Mouse (Mus musculus) embryonic facial prominence, embryonic 13.5 days (tissue): Measurements from ENCODE around the gene Pdcd7. TPM values are rescaled to one million over a fixed set of nuclear protein-coding genes. Genes with fewer than 3 reads are reported as not detected.

Source experiments
- ATAC-seq: fragments of 200-750 bp; cut with Nextera tagmentation; 2 replicates; pipeline ENCODE4 v1.8.0; 2017; ENCODE audit warnings: low read depth; ENCODE audit not compliant: insufficient number of reproducible peaks, insufficient read depth, low FRiP score, low TSS enrichment
- H3K27ac ChIP-seq: fragments of 300-500 bp; sonication (generic); 2 replicates; pipeline ENCODE4 v1.5.1; 2015; ENCODE audit warnings: moderate library complexity, mild to moderate bottlenecking, inconsistent platforms
- H3K27me3 ChIP-seq: fragments of 300-500 bp; sonication (generic); 2 replicates; pipeline ENCODE4 v1.6.1; 2015; ENCODE audit warnings: mild to moderate bottlenecking, inconsistent platforms
- H3K36me3 ChIP-seq: fragments of 300-500 bp; sonication (generic); 2 replicates; pipeline ENCODE4 v1.6.1; 2015; ENCODE audit warnings: mild to moderate bottlenecking, inconsistent platforms
- H3K4me1 ChIP-seq: fragments of 300-500 bp; sonication (generic); 2 replicates; pipeline ENCODE4 v1.6.1; 2015; ENCODE audit warnings: inconsistent platforms
- H3K4me2 ChIP-seq: fragments of 300-500 bp; sonication (generic); 2 replicates; pipeline ENCODE4 v1.6.1; 2015; ENCODE audit warnings: moderate library complexity, mild to moderate bottlenecking, inconsistent platforms
- H3K4me3 ChIP-seq: fragments of 300-500 bp; sonication (generic); 2 replicates; pipeline ENCODE4 v1.5.1; 2015; ENCODE audit warnings: mild to moderate bottlenecking, inconsistent platforms
- H3K9ac ChIP-seq: fragments of 300-500 bp; sonication (generic); 2 replicates; pipeline ENCODE4 v1.6.1; 2015; ENCODE audit warnings: mild to moderate bottlenecking, inconsistent platforms
- H3K9me3 ChIP-seq: fragments of 300-500 bp; sonication (generic); 2 replicates; pipeline ENCODE4 v1.6.1; 2016; ENCODE audit warnings: inconsistent platforms
- WGBS: fragments of 180-500 bp; shearing (Covaris S2); methylation state at CpG from one replicate; pipeline ENCODE4 v1.1.7; 2015; ENCODE audit warnings: mixed read lengths; 5-methylcytosine and 5-hydroxymethylcytosine counted together
- polyA plus RNA-seq: library from polyadenylated mRNA; unstranded; fragments of >200 nt; fragmentation: Nextera tagmentation; extraction: Ambion mirVana; gene quantifications from 2 replicates; pipeline ENCODE4 v1.2.1, GENCODE M21; 2015

The Pdcd7 gene
- polyA plus RNA-seq, 1 experiment from 2014 or later: 10.4 TPM

- no peak overlapping the region for H3K9ac ChIP-seq
- WGBS: 87% methylated on average over 2 of the region's 2 CpGs
- no peaks in the 10 kb centered on the region for H3K9me3 ChIP-seq
- H3K27me3 ChIP-seq: no peaks in the 10 kb centered on the region
- no peak overlapping the region for H3K4me2 ChIP-seq
- H3K27ac ChIP-seq: no peak overlapping the region
- H3K4me1 ChIP-seq: no peaks in the 10 kb centered on the region
- peaks cover 72% of the 10 kb centered on the region for H3K36me3 ChIP-seq
- H3K4me3 ChIP-seq: no peak overlapping the region
- ATAC-seq: no peak
These were observed 11.1 kb downstream of the Pdcd7 start for GRCm38 (mm10) chr9:65356971-65357370.

DNA sequence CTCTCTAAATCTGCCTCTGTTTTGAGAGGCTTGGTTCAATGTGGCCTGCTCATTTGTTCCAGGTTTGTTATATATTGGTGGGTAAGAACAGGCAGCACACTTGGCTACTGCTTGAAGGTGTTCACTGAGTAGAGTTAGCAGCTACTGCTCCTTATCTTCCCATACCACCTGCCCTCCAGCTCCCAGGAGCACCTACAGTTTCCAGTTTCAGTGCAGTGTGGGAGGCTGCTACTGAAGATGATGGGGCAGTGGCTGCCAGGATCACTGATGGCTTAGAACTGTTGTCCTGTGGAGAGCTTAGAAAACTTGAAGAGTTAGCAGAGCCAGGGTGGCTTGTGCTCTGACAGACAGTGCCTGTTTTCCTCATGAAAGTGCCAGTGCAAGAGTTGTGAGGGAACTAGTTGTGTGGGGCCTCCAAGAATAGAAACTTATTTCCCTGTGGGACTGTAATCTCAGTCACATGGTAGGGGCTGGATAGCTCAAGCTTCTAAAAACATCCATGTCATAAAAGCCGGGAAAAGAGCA, 13.1 kb downstream of the Pdcd7 start:
- ATAC-seq: no peak
- H3K4me2 ChIP-seq: no peak overlapping the region
- no peak overlapping the region for H3K9ac ChIP-seq
- WGBS: 87% methylated on average over 1 of the region's 1 CpGs
- H3K27ac ChIP-seq: no peak overlapping the region
- H3K4me1 ChIP-seq: no peaks in the 10 kb centered on the region
- no peaks in the 10 kb centered on the region for H3K9me3 ChIP-seq
- H3K27me3 ChIP-seq: no peaks in the 10 kb centered on the region
- peaks cover 77% of the 10 kb centered on the region for H3K36me3 ChIP-seq
- no peak overlapping the region for H3K4me3 ChIP-seq

DNA sequence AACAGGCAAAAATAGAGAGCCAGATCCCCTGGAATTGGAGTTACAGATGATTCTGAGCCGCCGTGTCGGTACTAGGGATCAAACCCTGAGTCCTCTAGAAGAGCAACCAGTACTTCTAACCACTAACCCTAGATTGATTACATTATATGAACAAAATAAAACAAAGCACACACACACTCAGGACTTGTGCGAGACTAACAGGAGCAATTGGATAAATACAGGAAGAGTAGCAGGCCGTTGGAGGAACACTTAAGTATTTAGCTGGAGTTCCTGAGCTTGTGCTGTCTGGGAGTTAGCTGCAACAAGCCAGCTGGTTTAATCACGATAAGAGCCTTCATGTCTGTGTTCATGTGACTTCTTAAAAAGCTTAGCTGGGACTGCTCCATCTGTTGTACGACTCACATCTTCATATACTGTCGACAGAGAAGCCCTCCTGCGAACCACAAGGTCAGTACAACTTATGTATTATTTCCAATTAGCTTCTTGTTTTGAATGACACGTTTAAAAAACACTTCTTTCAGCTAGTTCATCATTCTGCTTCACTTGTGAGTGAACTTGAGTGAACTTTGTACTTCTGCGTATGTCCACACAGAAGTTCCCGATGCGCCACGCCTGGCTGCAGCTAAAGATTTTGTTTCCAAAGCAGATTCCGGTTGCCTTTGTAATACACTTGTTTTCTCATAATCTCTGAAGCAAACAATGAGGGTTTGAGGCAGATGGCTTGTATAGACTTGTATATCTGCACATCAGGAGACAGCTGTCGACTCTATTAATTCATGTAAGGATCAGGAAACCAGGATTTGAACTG, 14.9 kb downstream of the Pdcd7 start, which contains the start of gene Ubap1l:
Gene Ubap1l (plus strand): TSS at position 401 of the 808 bp plus-strand sequence.
- no peak within 1 kb of the TSS for H3K9ac ChIP-seq
- no peaks in the 10 kb centered on the region for H3K27me3 ChIP-seq
- H3K4me2 ChIP-seq: no peak within 1 kb of the TSS
- no peaks in the 10 kb centered on the region for H3K9me3 ChIP-seq
- no peak within 1 kb of the TSS for H3K4me3 ChIP-seq
- H3K27ac ChIP-seq: no peak within 1 kb of the TSS
- ATAC-seq: no peak
- 89% methylated on average over 16 of the region's 16 CpGs for WGBS
- no peaks in the 10 kb centered on the region for H3K4me1 ChIP-seq
- H3K36me3 ChIP-seq: peaks cover 72% of the 10 kb centered on the region

GRCm38 (mm10) chr9:65363684-65364083, 17.8 kb downstream of the Pdcd7 start:
- Histone ChIP-seq H3K9me3 (no peaks in the 10 kb centered on the region), H3K4me3 (no peak overlapping the region), H3K27me3 (no peaks in the 10 kb centered on the region), H3K27ac (no peak overlapping the region), H3K4me1 (no peaks in the 10 kb centered on the region), H3K36me3 (peaks cover 48% of the 10 kb centered on the region), H3K4me2 (no peak overlapping the region), H3K9ac (no peak overlapping the region)
- no peak for ATAC-seq
- 58% methylated on average over 9 of the region's 9 CpGs for WGBS

GRCm38 (mm10) chr9:65365721-65366120, 19.8 kb downstream of the Pdcd7 start:
- Histone ChIP-seq H3K4me2 (no peak overlapping the region), H3K9me3 (no peaks in the 10 kb centered on the region), H3K27ac (no peak overlapping the region), H3K36me3 (peaks cover 30% of the 10 kb centered on the region), H3K4me3 (no peak overlapping the region), H3K4me1 (no peaks in the 10 kb centered on the region), H3K9ac (no peak overlapping the region), H3K27me3 (no peaks in the 10 kb centered on the region)
- WGBS: 87% methylated on average over 7 of the region's 7 CpGs
- no peak for ATAC-seq

GRCm38 (mm10) chr9:65371756-65372155, 25.9 kb downstream of the Pdcd7 start:
- ATAC-seq: no peak
- Histone ChIP-seq H3K4me2 (no peak overlapping the region), H3K27ac (no peak overlapping the region), H3K4me1 (0 out of 2 replicates have a peak, but pooled peaks cover 6% of the 10 kb centered on the region), H3K27me3 (no peaks in the 10 kb centered on the region), H3K9ac (no peak overlapping the region), H3K4me3 (no peak overlapping the region), H3K9me3 (no peaks in the 10 kb centered on the region), H3K36me3 (peaks cover 8% of the 10 kb centered on the region; the same call in 1 of the 2 replicates)
- WGBS: 85% methylated on average over 24 of the region's 24 CpGs

DNA sequence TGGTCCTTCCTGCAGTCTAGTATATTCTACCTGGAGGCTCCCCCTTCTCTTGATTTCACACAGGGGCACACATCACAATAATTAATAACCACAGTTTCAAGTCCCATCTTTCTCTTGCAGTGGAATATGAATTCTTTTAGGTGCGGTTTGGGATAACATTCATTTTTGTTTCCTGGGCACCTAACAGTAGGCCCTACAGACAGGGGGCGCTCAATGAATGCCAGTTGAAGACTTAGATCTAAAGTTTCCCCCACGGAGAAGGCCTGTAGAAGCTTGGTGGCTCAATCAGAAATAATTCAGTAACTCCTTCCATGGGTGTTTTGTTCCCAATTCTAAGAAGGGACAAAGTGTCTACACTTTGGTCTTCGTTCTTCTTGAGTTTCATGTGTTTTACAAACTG, 26.5 kb downstream of the Pdcd7 start:
- Histone ChIP-seq H3K9ac (no peak overlapping the region), H3K36me3 (peaks cover 9% of the 10 kb centered on the region; the same call in 1 of the 2 replicates), H3K27me3 (no peaks in the 10 kb centered on the region), H3K4me1 (0 out of 2 replicates have a peak, but pooled peaks cover 6% of the 10 kb centered on the region), H3K4me3 (no peak overlapping the region), H3K4me2 (no peak overlapping the region), H3K9me3 (no peaks in the 10 kb centered on the region), H3K27ac (no peak overlapping the region)
- WGBS: 73% methylated on average over 4 of the region's 4 CpGs
- ATAC-seq: no peak

GRCm38 (mm10) chr9:65374468-65375162, 28.7 kb downstream of the Pdcd7 start:
- H3K4me2 ChIP-seq: no peak overlapping the region
- peaks cover 14% of the 10 kb centered on the region; the same call in 1 of the 2 replicates for H3K36me3 ChIP-seq
- no peak overlapping the region for H3K4me3 ChIP-seq
- H3K9ac ChIP-seq: no peak overlapping the region
- no peaks in the 10 kb centered on the region for H3K27me3 ChIP-seq
- 0 out of 2 replicates have a peak, but pooled peaks cover 6% of the 10 kb centered on the region for H3K4me1 ChIP-seq
- no peak overlapping the region for H3K27ac ChIP-seq
- WGBS: 63% methylated on average over 5 of the region's 5 CpGs
- H3K9me3 ChIP-seq: no peaks in the 10 kb centered on the region
- no peak for ATAC-seq

DNA sequence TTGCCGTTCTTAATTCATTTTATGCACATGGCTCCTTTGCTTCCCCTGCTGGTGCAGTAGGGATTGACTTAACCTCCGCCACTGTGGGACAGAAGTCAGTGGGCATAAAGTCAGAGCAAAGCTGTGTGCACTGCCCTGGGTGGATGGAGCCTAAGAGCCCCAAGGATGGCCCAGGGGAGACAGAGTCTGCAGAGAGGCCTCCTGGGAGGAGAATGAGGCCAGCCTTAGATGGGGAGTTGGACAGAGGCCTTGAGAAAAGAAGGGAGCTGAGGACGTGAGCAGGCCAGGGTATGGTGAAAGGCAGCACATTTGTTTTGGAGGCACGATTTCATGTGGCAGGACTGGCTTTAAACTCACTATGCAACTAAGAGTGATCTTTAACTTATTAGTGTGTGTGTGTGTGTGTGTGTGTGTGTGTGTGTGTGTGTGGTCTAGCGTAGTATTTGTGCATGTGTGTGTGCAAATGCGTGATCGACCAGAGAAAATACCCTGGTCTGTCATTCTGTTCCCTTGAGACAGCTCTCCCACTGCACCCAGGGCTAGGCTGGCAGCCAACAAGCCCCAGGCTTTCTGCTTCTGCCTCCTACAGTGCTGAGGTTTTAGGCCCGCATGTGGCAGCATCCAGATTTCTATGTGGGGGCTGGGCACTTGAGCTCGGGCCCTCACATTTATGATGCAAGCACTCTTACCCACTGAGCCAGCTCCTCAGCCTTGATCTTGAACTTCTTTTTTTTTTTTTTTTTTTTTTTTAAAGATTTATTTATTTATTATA, 29.4 kb downstream of the Pdcd7 start:
- ATAC-seq: no peak; the same call in 1 of the 2 replicates

DNA sequence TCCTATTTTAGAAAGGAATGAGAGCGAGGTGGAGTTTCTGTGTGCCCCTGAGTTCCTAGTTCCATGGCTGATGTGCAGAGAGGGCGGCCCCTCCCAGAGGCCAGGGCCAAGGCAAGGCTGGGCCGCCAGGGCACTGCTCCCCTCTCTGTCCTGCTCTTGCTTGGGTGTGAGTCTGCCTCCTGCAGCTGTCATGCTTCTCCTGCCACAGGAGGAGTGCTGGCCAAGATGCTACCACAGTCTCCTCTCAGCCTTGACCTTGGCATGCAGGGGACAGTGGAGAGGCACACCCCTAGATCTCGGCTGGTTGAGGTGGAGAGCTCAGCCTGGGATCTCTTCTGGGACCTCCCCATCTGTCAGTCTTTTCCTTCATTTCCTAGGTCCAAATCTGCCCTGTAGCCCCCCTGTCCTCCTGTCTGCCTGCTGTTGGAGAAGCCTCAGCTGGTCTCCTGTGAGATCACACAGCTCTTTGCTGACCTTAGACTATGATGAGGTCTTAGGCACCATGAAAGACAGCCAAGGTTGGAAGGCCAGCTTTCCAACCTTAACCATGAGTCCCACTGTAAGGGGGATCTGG, 35.2 kb downstream of the Pdcd7 start:
- ATAC-seq: no peak
- Histone ChIP-seq H3K9me3 (no peaks in the 10 kb centered on the region), H3K27me3 (no peaks in the 10 kb centered on the region), H3K4me1 (no peaks in the 10 kb centered on the region), H3K36me3 (0 out of 2 replicates have a peak, but pooled peaks cover 6% of the 10 kb centered on the region), H3K4me3 (no peak overlapping the region), H3K9ac (no peak overlapping the region), H3K4me2 (no peak overlapping the region), H3K27ac (no peak overlapping the region)
- 70% methylated on average over 4 of the region's 4 CpGs for WGBS

More for the DNA sequence above, 29.4 kb downstream of the Pdcd7 start:
- Histone ChIP-seq H3K27ac (peak overlapping the region; percentile 44; the same call in 1 of the 2 replicates), H3K4me2 (no peak overlapping the region), H3K36me3 (peaks cover 14% of the 10 kb centered on the region; the same call in 1 of the 2 replicates), H3K27me3 (no peaks in the 10 kb centered on the region), H3K9ac (no peak overlapping the region), H3K9me3 (no peaks in the 10 kb centered on the region), H3K4me3 (no peak overlapping the region), H3K4me1 (0 out of 2 replicates have a peak, but pooled peaks cover 6% of the 10 kb centered on the region)
- 71% methylated on average over 9 of the region's 9 CpGs for WGBS
